Mouse (Mus musculus) megakaryocyte, embryonic 14.5 days (primary cell): Measurements from ENCODE around the gene Kdm6b.

Experiments
- FLI1 ChIP-seq: IDR thresholded peaks from 2 replicates; pipeline ENCODE4 v1.6.1; 2012; ENCODE audit warnings: low read length, inconsistent platforms, mixed read lengths
- GATA1 ChIP-seq: IDR thresholded peaks from 3 replicates; pipeline ENCODE4 v1.6.1; 2012; ENCODE audit warnings: mixed read lengths, low read length, inconsistent platforms, borderline replicate concordance

DNA sequence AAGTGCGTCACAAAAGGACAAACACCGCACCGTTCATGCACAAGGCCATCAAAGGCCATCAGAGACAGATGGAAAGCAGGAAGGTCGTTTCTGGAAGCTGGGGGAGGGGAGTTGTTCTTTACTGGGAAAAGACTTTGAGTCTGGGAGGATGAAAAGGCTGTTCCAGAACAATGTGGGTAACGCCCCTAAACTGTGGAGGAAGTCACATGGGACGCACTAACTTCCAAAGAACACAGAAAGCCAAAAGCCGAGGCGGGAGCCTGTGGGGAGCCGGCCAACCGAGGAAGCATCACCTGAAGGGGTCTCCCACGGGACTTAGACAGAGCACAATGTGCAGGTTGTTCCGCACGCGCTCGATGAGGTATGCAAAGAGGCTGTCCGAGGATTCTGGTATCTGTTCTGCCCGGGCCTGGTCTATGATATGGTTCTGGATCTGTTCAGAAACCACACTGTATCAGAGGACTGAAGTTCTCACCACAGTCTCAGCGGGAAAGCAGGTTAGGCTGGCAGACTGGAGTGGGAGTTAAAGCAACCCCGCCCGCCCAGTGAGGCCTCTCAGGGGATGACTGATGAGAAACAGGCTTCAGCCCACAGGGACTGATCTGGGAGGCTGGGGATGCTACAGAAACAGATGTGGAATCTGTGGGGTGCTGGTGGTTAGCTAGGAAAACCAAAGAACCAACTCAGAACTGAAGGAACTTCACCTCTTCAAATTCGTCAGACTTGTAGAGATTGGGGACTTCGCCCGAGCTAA, 38.8 kb upstream of the Kdm6b start:
- TF ChIP-seq GATA1 (no peak), FLI1 (no peak)
